Mouse (Mus musculus) hindbrain, postnatal 0 days (tissue): ENCODE measurements at regions not wholly inside any gene's neighbourhood (a gene's known extent, or its start where the extent isn't known, plus 50 kb on each side); places are given as distances from the start of the nearest gene placed in this dataset.

Experiments
- ATAC-seq: fragments of 200-750 bp; cut with Nextera tagmentation; 2 replicates; pipeline ENCODE4 v1.8.0; 2017; ENCODE audit warnings: mild to moderate bottlenecking, moderate TSS enrichment, moderate library complexity
- DNase-seq: peaks from one replicate; pipeline ENCODE4 v3.0.0-alpha.2; 2015; ENCODE audit warnings: low spot score
- H3K27ac ChIP-seq: fragments of 300-500 bp; sonication (generic); 2 replicates; pipeline ENCODE4 v1.5.1; 2014; ENCODE audit warnings: mild to moderate bottlenecking
- H3K27me3 ChIP-seq: fragments of 300-500 bp; sonication (generic); 2 replicates; pipeline ENCODE4 v1.6.1; 2014; ENCODE audit warnings: low read length, mixed read lengths; ENCODE audit not compliant: insufficient read depth
- H3K36me3 ChIP-seq: fragments of 300-500 bp; sonication (generic); 2 replicates; pipeline ENCODE4 v1.6.1; 2014; ENCODE audit warnings: low read length, mixed read lengths; ENCODE audit not compliant: insufficient read depth
- H3K4me1 ChIP-seq: fragments of 300-500 bp; sonication (generic); 2 replicates; pipeline ENCODE4 v1.6.1; 2014; ENCODE audit warnings: antibody characterized with exemption, low read length, mixed read lengths; ENCODE audit not compliant: insufficient read depth
- H3K4me2 ChIP-seq: fragments of 300-500 bp; sonication (generic); 2 replicates; pipeline ENCODE4 v1.6.1; 2014; ENCODE audit warnings: low read depth, mild to moderate bottlenecking, low read length, moderate library complexity, mixed read lengths
- H3K4me3 ChIP-seq: fragments of 300-500 bp; sonication (generic); 2 replicates; pipeline ENCODE4 v1.5.1; 2014; ENCODE audit warnings: low read length
- H3K9ac ChIP-seq: fragments of 300-500 bp; sonication (generic); replicated peaks from 2 replicates; pipeline ENCODE4 v1.6.1; 2014; ENCODE audit warnings: mild to moderate bottlenecking, low read length, moderate library complexity, mixed read lengths
- H3K9me3 ChIP-seq: fragments of 300-500 bp; sonication (generic); 2 replicates; pipeline ENCODE4 v1.6.1; 2016; ENCODE audit warnings: low read length, mixed read lengths
- CTCF ChIP-seq: IDR thresholded peaks from 2 replicates; pipeline ENCODE4 v1.5.1; 2016; ENCODE audit warnings: antibody characterized with exemption, control low read depth, low read depth
- WGBS: fragments of 180-500 bp; shearing (Covaris S2); extraction: QIAGEN DNeasy Blood & Tissue Kit; methylation state at CpG from one replicate; pipeline ENCODE4 v1.1.7; 2014; 5-methylcytosine and 5-hydroxymethylcytosine counted together

- no peak for DNase-seq
- ATAC-seq = no peak
- H3K9ac ChIP-seq = no peak overlapping the region
- H3K9me3 ChIP-seq = no peaks in the 10 kb centered on the region; the same call in 1 of the 2 replicates
- no peak overlapping the region for H3K4me3 ChIP-seq
- H3K36me3 ChIP-seq = no peaks in the 10 kb centered on the region
- no peaks in the 10 kb centered on the region for H3K27me3 ChIP-seq
- H3K4me2 ChIP-seq = no peak overlapping the region
- no peaks in the 10 kb centered on the region for H3K4me1 ChIP-seq
- TF ChIP-seq CTCF = no peak
- no peak overlapping the region for H3K27ac ChIP-seq
- WGBS = 79% methylated on average over 3 of the region's 3 CpGs
Observed at GRCm38 (mm10) chr3:148112204-148112603, 878.2 kb downstream of the Adgrl2 start.

DNA sequence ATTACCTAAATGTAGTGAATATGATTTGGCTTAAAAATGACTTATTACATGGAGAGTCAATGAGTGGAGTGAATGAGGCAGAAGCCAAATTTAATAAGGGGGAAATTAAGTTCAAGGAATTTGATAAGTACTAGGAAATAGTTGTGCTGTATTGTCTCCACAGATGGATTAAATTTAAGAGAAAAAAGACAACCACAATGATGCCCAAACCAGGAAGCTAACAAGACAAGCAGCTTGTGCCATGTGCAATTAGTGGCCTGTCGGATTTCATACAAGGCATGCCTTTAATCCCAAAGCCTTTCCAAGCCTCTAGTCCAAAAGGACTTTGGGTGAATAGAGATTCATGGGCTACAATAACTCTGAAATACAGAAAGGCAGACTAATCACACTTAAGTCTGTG, 883.3 kb downstream of the Adgrl2 start:
- H3K27ac ChIP-seq = no peak overlapping the region
- no peak overlapping the region for H3K9ac ChIP-seq
- H3K4me2 ChIP-seq = no peak overlapping the region
- H3K27me3 ChIP-seq = no peaks in the 10 kb centered on the region
- no peaks in the 10 kb centered on the region for H3K36me3 ChIP-seq
- DNase-seq = no peak
- no peak for TF ChIP-seq CTCF
- 76% methylated on average over 1 of the region's 1 CpGs for WGBS
- H3K9me3 ChIP-seq = no peaks in the 10 kb centered on the region; the same call in 1 of the 2 replicates
- no peak for ATAC-seq
- H3K4me3 ChIP-seq = no peak overlapping the region
- no peaks in the 10 kb centered on the region for H3K4me1 ChIP-seq

- no peak overlapping the region for H3K4me3 ChIP-seq
- H3K9ac ChIP-seq = no peak overlapping the region
- no peak overlapping the region for H3K27ac ChIP-seq
- H3K36me3 ChIP-seq = no peaks in the 10 kb centered on the region
- DNase-seq (no peak), ATAC-seq (no peak)
- H3K27me3 ChIP-seq = no peaks in the 10 kb centered on the region
- no peaks in the 10 kb centered on the region for H3K4me1 ChIP-seq
- no peak overlapping the region for H3K4me2 ChIP-seq
- WGBS = 72% methylated on average over 4 of the region's 4 CpGs
- H3K9me3 ChIP-seq = no peaks in the 10 kb centered on the region
- no peak for TF ChIP-seq CTCF
Observed at GRCm38 (mm10) chr3:148093930-148094329, 896.4 kb downstream of the Adgrl2 start.

DNA sequence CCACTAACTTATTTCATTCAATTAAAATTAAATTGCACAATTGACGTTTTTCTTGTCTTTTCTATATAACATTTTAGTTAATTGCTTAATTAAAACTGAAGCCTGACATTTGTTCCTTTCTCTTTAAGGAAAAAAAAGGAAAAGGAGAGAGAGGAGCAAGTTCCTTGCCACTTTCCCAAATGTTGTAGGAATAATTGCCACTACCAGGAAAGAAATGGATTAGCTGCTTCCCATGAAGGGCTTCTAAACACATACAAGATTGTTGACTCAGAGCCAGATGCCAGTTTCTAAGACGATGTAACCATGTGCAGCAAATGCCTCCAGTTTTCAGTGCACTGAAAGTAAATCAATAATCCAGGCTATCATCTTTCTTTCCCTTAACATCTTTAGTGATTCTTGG, 914.5 kb downstream of the Adgrl2 start:
- H3K4me3 ChIP-seq = no peak overlapping the region
- no peak for DNase-seq
- no peaks in the 10 kb centered on the region for H3K4me1 ChIP-seq
- H3K4me2 ChIP-seq = no peak overlapping the region
- TF ChIP-seq CTCF = no peak
- WGBS = 38% methylated on average over 2 of the region's 2 CpGs
- no peak for ATAC-seq
- H3K9ac ChIP-seq = no peak overlapping the region
- no peaks in the 10 kb centered on the region for H3K9me3 ChIP-seq
- no peaks in the 10 kb centered on the region for H3K36me3 ChIP-seq
- no peaks in the 10 kb centered on the region for H3K27me3 ChIP-seq
- no peak overlapping the region for H3K27ac ChIP-seq

- H3K27me3 ChIP-seq = no peaks in the 10 kb centered on the region
- H3K27ac ChIP-seq = no peak overlapping the region
- no peaks in the 10 kb centered on the region for H3K4me1 ChIP-seq
- TF ChIP-seq CTCF = no peak
- H3K9ac ChIP-seq = no peak overlapping the region
- H3K9me3 ChIP-seq = no peaks in the 10 kb centered on the region
- no peak overlapping the region for H3K4me2 ChIP-seq
- ATAC-seq = no peak
- 89% methylated on average over 6 of the region's 6 CpGs for WGBS
- no peak for DNase-seq
- H3K4me3 ChIP-seq = no peak overlapping the region
- no peaks in the 10 kb centered on the region for H3K36me3 ChIP-seq
Observed at GRCm38 (mm10) chr3:148066701-148067100, 923.7 kb downstream of the Adgrl2 start.

DNA sequence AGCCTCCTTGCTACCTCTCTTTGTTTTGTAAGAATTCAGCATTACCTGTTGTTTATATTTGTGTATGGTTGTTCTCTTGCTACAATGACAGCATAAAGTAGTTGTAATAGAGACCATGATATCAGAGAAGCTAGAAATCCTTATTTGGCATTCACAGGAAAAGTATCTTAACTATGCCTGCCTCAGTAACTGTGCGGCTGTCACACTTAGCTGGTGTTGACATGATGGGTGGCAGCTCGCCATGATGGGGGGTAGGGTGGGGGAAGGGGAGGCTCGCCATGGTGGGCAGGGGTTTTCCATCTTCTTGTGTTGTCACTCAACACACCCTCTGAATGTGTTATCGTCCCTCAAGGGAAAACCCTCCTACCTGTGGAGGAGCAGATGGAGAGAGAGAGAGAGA, 934.3 kb downstream of the Adgrl2 start:
- no peak overlapping the region for H3K27ac ChIP-seq
- no peak overlapping the region for H3K4me3 ChIP-seq
- no peaks in the 10 kb centered on the region for H3K36me3 ChIP-seq
- WGBS = 60% methylated on average over 4 of the region's 4 CpGs
- no peak for ATAC-seq
- H3K27me3 ChIP-seq = no peaks in the 10 kb centered on the region
- H3K4me2 ChIP-seq = no peak overlapping the region
- DNase-seq = no peak
- H3K4me1 ChIP-seq = no peaks in the 10 kb centered on the region
- no peak for TF ChIP-seq CTCF
- H3K9me3 ChIP-seq = no peaks in the 10 kb centered on the region
- no peak overlapping the region for H3K9ac ChIP-seq

DNA sequence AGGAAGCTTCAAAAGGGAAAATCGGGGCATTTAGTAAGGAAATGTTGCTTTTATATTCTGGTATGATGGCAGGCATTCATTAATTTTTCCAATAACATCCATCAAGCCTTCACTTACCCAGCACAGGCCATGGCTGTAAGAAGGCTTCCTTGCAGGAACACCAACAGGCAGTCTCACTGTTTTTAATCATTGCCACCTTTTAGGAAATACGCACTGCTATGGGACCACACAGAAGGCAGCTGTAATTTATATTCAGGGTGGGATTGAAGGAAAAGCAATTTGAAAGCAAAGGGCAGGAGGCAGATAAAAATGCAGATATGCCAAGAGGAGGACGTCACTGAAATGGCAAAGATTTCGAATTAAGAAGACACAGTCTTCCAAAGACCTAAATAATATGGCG, 937.8 kb downstream of the Adgrl2 start:
- no peak for DNase-seq
- Histone ChIP-seq H3K4me3 (no peak overlapping the region), H3K9ac (no peak overlapping the region), H3K27ac (no peak overlapping the region), H3K4me1 (no peaks in the 10 kb centered on the region), H3K9me3 (no peaks in the 10 kb centered on the region), H3K4me2 (no peak overlapping the region), H3K36me3 (no peaks in the 10 kb centered on the region), H3K27me3 (no peaks in the 10 kb centered on the region)
- 77% methylated on average over 5 of the region's 5 CpGs for WGBS
- TF ChIP-seq CTCF = no peak
- ATAC-seq = no peak

DNA sequence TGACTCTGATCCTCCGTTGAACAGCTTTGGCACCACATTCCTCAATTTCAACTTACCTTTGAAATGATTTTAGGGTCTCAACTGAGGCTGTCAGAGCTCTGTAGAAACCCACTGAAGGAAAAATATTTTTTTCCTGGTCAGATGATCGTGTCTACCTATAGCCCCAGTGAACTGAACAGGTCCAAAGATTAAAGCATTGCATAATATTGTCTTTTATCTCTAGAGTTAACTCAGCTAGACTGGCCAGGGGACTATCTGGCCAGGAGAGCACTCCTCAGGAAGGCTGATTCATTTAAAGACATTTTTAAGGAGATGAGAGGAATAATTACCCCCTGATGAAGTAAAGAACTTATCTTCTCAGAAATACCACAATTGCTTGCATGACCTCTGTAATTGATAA, 942.1 kb downstream of the Adgrl2 start:
- no peak for TF ChIP-seq CTCF
- Histone ChIP-seq H3K9me3 (no peaks in the 10 kb centered on the region), H3K36me3 (no peaks in the 10 kb centered on the region), H3K4me3 (no peak overlapping the region), H3K27me3 (no peaks in the 10 kb centered on the region), H3K9ac (no peak overlapping the region), H3K27ac (no peak overlapping the region), H3K4me1 (no peaks in the 10 kb centered on the region), H3K4me2 (no peak overlapping the region)
- 85% methylated on average over 2 of the region's 2 CpGs for WGBS
- ATAC-seq = no peak
- DNase-seq = no peak
